10 mouse cellular contexts compared by ENCODE assay signal in genomic region chr14:54583681-54584338, GRCm38 (mm10). TPM values are rescaled to one million over a fixed set of nuclear protein-coding genes. Genes with fewer than 3 reads are reported as not detected.
DNase-seq lines count a peak whose midpoint lies in the region; ATAC-seq and TF ChIP-seq lines count a peak whose summit lies in the region.
"Had no signal": no experiment of that assay in that cellular context is flagged by ENCODE, and none has a peak within 500 bp of the region (broad histone marks: within the 10 kb centered on the region; RNA-seq: fewer than 3 reads in every experiment).

No protein-coding gene starts in this region.

- H3K27me3 ChIP-seq in MEL (ENCODE audit: control insufficient read depth in 1 of 2, insufficient read depth in 2 of 2, low read length in 2 of 2) = no peaks in the 10 kb centered on the region
- no peaks in the 10 kb centered on the region for H3K27me3 ChIP-seq in heart, embryonic 16.5 days (ENCODE audit: control insufficient read depth, insufficient read depth, low read length)
- H3K27me3 ChIP-seq in limb, embryonic 13.5 days = no peaks in the 10 kb centered on the region
- no peaks in the 10 kb centered on the region for H3K27me3 ChIP-seq in midbrain, embryonic 16.5 days (ENCODE audit: control insufficient read depth, insufficient read depth, low read depth, low read length)
- H3K27me3 ChIP-seq: embryonic facial prominence, embryonic 13.5 days; megakaryocyte, embryonic 14.5 days had no signal

- no peak overlapping the region for H3K9ac ChIP-seq in MEL (ENCODE audit: control insufficient read depth, low read depth, low read length, poor library complexity, severe bottlenecking)
- no peak overlapping the region for H3K9ac ChIP-seq in heart, embryonic 16.5 days (ENCODE audit: low read length)
- H3K9ac ChIP-seq in limb, embryonic 13.5 days = no peak overlapping the region
- H3K9ac ChIP-seq in midbrain, embryonic 16.5 days (ENCODE audit: low read depth, low read length) = no peak overlapping the region
- H3K9ac ChIP-seq: embryonic facial prominence, embryonic 13.5 days had no signal

- H3K27ac ChIP-seq in MEL (ENCODE audit: control insufficient read depth, low read depth, low read length) = no peak overlapping the region
- no peak overlapping the region for H3K27ac ChIP-seq in heart, embryonic 16.5 days (ENCODE audit: low read length)
- H3K27ac ChIP-seq in limb, embryonic 13.5 days = no peak overlapping the region
- H3K27ac ChIP-seq in midbrain, embryonic 16.5 days (ENCODE audit: low read length) = no peak overlapping the region
- H3K27ac ChIP-seq: embryonic facial prominence, embryonic 13.5 days had no signal

- TF ChIP-seq RAD21 in MEL (IDR thresholded peaks at IDR 0.05; ENCODE audit: low read depth, low read length) = peak; percentile 64

- no peak overlapping the region for H3K4me3 ChIP-seq in MEL (ENCODE audit: control insufficient read depth in 1 of 2, insufficient read depth in 1 of 2, low read depth in 2 of 2, low read length in 2 of 2)
- H3K4me3 ChIP-seq in heart, embryonic 16.5 days (ENCODE audit: low read length) = no peak overlapping the region
- no peak overlapping the region for H3K4me3 ChIP-seq in limb, embryonic 13.5 days
- H3K4me3 ChIP-seq in midbrain, embryonic 16.5 days (ENCODE audit: low read depth, low read length) = no peak overlapping the region
- H3K4me3 ChIP-seq: embryonic facial prominence, embryonic 13.5 days; megakaryocyte, embryonic 14.5 days had no signal

- TF ChIP-seq EP300 in MEL (IDR thresholded peaks at IDR 0.05; ENCODE audit: low read depth in 1 of 2, low read length in 2 of 2) = no peak

- H3K4me2 ChIP-seq in heart, embryonic 16.5 days (ENCODE audit: low read depth, low read length) = no peak overlapping the region
- no peak overlapping the region for H3K4me2 ChIP-seq in limb, embryonic 13.5 days (replicated peaks)
- H3K4me2 ChIP-seq in midbrain, embryonic 16.5 days (ENCODE audit: low read length) = no peak overlapping the region
- H3K4me2 ChIP-seq: embryonic facial prominence, embryonic 13.5 days had no signal

- ATAC-seq in heart, embryonic 16.5 days (replicated peaks; ENCODE audit: extremely low read depth, insufficient read depth, low FRiP score) = peak; percentile 38; the same call in 1 of the 2 replicates
- ATAC-seq in limb, embryonic 13.5 days (ENCODE audit: low FRiP score, low read depth) = peak; percentile 28; the same call in 1 of the 2 replicates
- ATAC-seq in midbrain, embryonic 16.5 days = peak; percentile 34; the same call in 1 of the 2 replicates

- TF ChIP-seq CTCF in MEL (IDR thresholded peaks at IDR 0.05 in 2 of 3, conservative IDR thresholded peaks at IDR 0.05 in 1 of 3; ENCODE audit: control insufficient read depth in 1 of 3, insufficient read depth in 1 of 3, low read depth in 2 of 3, low read length in 3 of 3, poor library complexity in 1 of 3, severe bottlenecking in 1 of 3) = peak; percentile 47 to 82 (median 76)

- peaks cover under 1% of the 10 kb centered on the region in 2 experiments; a peak in 2 of 4 replicates for H3K4me1 ChIP-seq in MEL (ENCODE audit: control insufficient read depth in 1 of 2, insufficient read depth in 2 of 2, low read length in 2 of 2)
- H3K4me1 ChIP-seq in heart, embryonic 16.5 days (ENCODE audit: control insufficient read depth, insufficient read depth, low read length) = peaks cover 6% of the 10 kb centered on the region
- H3K4me1 ChIP-seq in limb, embryonic 13.5 days = 0 out of 2 replicates have a peak, but pooled peaks cover under 1% of the 10 kb centered on the region
- no peaks in the 10 kb centered on the region for H3K4me1 ChIP-seq in midbrain, embryonic 16.5 days (ENCODE audit: control insufficient read depth, insufficient read depth, low read length)

- H3K9me3 ChIP-seq in MEL (replicated peaks; ENCODE audit: insufficient read depth, low read length) = no peaks in the 10 kb centered on the region
- no peaks in the 10 kb centered on the region for H3K9me3 ChIP-seq in heart, embryonic 16.5 days (replicated peaks; ENCODE audit: control insufficient read depth, low read length)
- no peaks in the 10 kb centered on the region for H3K9me3 ChIP-seq in limb, embryonic 13.5 days
- H3K9me3 ChIP-seq in midbrain, embryonic 16.5 days (replicated peaks; ENCODE audit: control insufficient read depth, low read length, poor library complexity, severe bottlenecking) = no peaks in the 10 kb centered on the region
- H3K9me3 ChIP-seq: embryonic facial prominence, embryonic 13.5 days; megakaryocyte, embryonic 14.5 days had no signal

- TF ChIP-seq POLR2A in MEL (IDR thresholded peaks at IDR 0.05; ENCODE audit: control insufficient read depth in 1 of 2, insufficient read depth in 1 of 2, low read depth in 1 of 2, low read length in 2 of 2, poor library complexity in 1 of 2) = no peak

- no peaks in the 10 kb centered on the region for H3K79me2 ChIP-seq in MEL (ENCODE audit: control insufficient read depth, insufficient read depth, low read length, poor library complexity)

- WGBS in heart, embryonic 16.5 days = 35% methylated on average over 7 of the region's 7 CpGs
- 50% methylated on average over 7 of the region's 7 CpGs for WGBS in limb, embryonic 13.5 days
- 42% methylated on average over 7 of the region's 7 CpGs for WGBS in midbrain, embryonic 16.5 days

- DNase-seq in layer of hippocampus, adult 11-12 months (ENCODE audit: low spot score) = peak; percentile 58
- no peak for DNase-seq in layer of hippocampus, postnatal 36 days
- DNase-seq in MEL (ENCODE audit: low read depth, low spot score) = peak; percentile 75
- peak; percentile 67 for DNase-seq in cerebellum, postnatal 36 days
- DNase-seq in urinary bladder, postnatal 4 days (ENCODE audit: low spot score in 2 of 2) = peak; percentile 48 to 70

- peaks cover 0 to 1% of the 10 kb centered on the region in 2 experiments; a peak in 2 of 4 replicates for H3K36me3 ChIP-seq in MEL (ENCODE audit: control insufficient read depth in 1 of 2, insufficient read depth in 2 of 2, low read length in 2 of 2)
- peaks cover 3% of the 10 kb centered on the region; the same call in 1 of the 2 replicates for H3K36me3 ChIP-seq in heart, embryonic 16.5 days (ENCODE audit: control insufficient read depth, insufficient read depth)
- peaks cover 30% of the 10 kb centered on the region for H3K36me3 ChIP-seq in limb, embryonic 13.5 days
- peaks cover 2% of the 10 kb centered on the region; the same call in 1 of the 2 replicates for H3K36me3 ChIP-seq in midbrain, embryonic 16.5 days (ENCODE audit: control insufficient read depth, insufficient read depth, low read length)

TF ChIP-seq in MEL, 35 proteins besides CTCF, POLR2A, EP300 and RAD21:
- TF ChIP-seq SMC3 (IDR thresholded peaks at IDR 0.05; ENCODE audit: low read depth, low read length) = peak; percentile 75
- TF ChIP-seq GABPA (IDR thresholded peaks at IDR 0.05; ENCODE audit: low read depth, low read length) = no peak
- TF ChIP-seq ZC3H11A (IDR thresholded peaks at IDR 0.05; ENCODE audit: low read depth, low read length) = peak; percentile 49

RNA-seq across cellular contexts. Expression of gene Ajuba, which starts 6.5 kb away (rescaled TPM):
- 1 to 10 TPM in 1 of 2 experiments, under 1 TPM in 1; 0.95 to 1.5 TPM for total RNA-seq in layer of hippocampus, postnatal 36 days (2021)
- 0.07 and 0.08 TPM in 2 replicates for total RNA-seq in MEL (2012; rRNA removed)
- under 1 TPM in 1 of 2 experiments, not detected in 1; 0.08 TPM for polyA plus RNA-seq in MEL (2012; ENCODE audit: insufficient read depth in 1 of 2, insufficient read length in 2 of 2, low read depth in 1 of 2, low replicate concordance in 2 of 2, missing spikeins in 1 of 2)
- polyA plus RNA-seq in heart, embryonic 16.5 days (2015; fragmentation: Nextera tagmentation; extraction: Ambion mirVana) = 24.9 and 25.5 TPM in 2 replicates
- polyA plus RNA-seq in limb, embryonic 13.5 days (2015; fragmentation: Nextera tagmentation; extraction: Ambion mirVana) = 48.8 and 54.4 TPM in 2 replicates
- 4.6 and 5.5 TPM in 2 replicates for polyA plus RNA-seq in midbrain, embryonic 16.5 days (2015; fragmentation: Nextera tagmentation; extraction: Ambion mirVana)

RNA-seq across cellular contexts. Expression of gene 4931414P19Rik, which starts 22.0 kb away (rescaled TPM):
- total RNA-seq in layer of hippocampus, postnatal 36 days (2021) = 1 to 10 TPM; 4.7 to 5.5 TPM
- 1.9 and 2.1 TPM in 2 replicates for total RNA-seq in MEL (2012; rRNA removed)
- polyA plus RNA-seq in MEL (2012; ENCODE audit: insufficient read depth in 1 of 2, insufficient read length in 2 of 2, low read depth in 1 of 2, low replicate concordance in 2 of 2, missing spikeins in 1 of 2) = 1 to 10 TPM in 1 of 2 experiments, not detected in 1; 4.8 TPM
- polyA plus RNA-seq in heart, embryonic 16.5 days (2015; fragmentation: Nextera tagmentation; extraction: Ambion mirVana) = 6.7 and 7.8 TPM in 2 replicates
- 7.6 and 8.0 TPM in 2 replicates for polyA plus RNA-seq in limb, embryonic 13.5 days (2015; fragmentation: Nextera tagmentation; extraction: Ambion mirVana)
- 5.2 and 5.6 TPM in 2 replicates for polyA plus RNA-seq in midbrain, embryonic 16.5 days (2015; fragmentation: Nextera tagmentation; extraction: Ambion mirVana)

RNA-seq across cellular contexts. Expression of gene Haus4, which starts 29.4 kb away (rescaled TPM):
- total RNA-seq in layer of hippocampus, postnatal 36 days (2021) = 1 to 10 TPM; 4.0 to 5.3 TPM
- 39.2 and 47.5 TPM in 2 replicates for total RNA-seq in MEL (2012; rRNA removed)
- polyA plus RNA-seq in MEL (2012; ENCODE audit: insufficient read depth in 1 of 2, insufficient read length in 2 of 2, low read depth in 1 of 2, low replicate concordance in 2 of 2, missing spikeins in 1 of 2) = 10 to 100 TPM in 1 of 2 experiments, not detected in 1; 73.4 TPM
- polyA plus RNA-seq in heart, embryonic 16.5 days (2015; fragmentation: Nextera tagmentation; extraction: Ambion mirVana) = 39.7 and 47.0 TPM in 2 replicates
- 51.0 and 52.3 TPM in 2 replicates for polyA plus RNA-seq in limb, embryonic 13.5 days (2015; fragmentation: Nextera tagmentation; extraction: Ambion mirVana)
- 12.9 and 13.1 TPM in 2 replicates for polyA plus RNA-seq in midbrain, embryonic 16.5 days (2015; fragmentation: Nextera tagmentation; extraction: Ambion mirVana)

RNA-seq across cellular contexts. Expression of gene Psmb5, which starts 34.0 kb away (rescaled TPM):
- 100 to 1,000 TPM; 203 to 230 TPM for total RNA-seq in layer of hippocampus, postnatal 36 days (2021)
- 305 and 327 TPM in 2 replicates for total RNA-seq in MEL (2012; rRNA removed)
- polyA plus RNA-seq in MEL (2012; ENCODE audit: insufficient read depth in 1 of 2, insufficient read length in 2 of 2, low read depth in 1 of 2, low replicate concordance in 2 of 2, missing spikeins in 1 of 2) = 100 to 1,000 TPM; 318 to 546 TPM
- polyA plus RNA-seq in heart, embryonic 16.5 days (2015; fragmentation: Nextera tagmentation; extraction: Ambion mirVana) = 358 and 367 TPM in 2 replicates
- polyA plus RNA-seq in limb, embryonic 13.5 days (2015; fragmentation: Nextera tagmentation; extraction: Ambion mirVana) = 394 and 410 TPM in 2 replicates
- polyA plus RNA-seq in midbrain, embryonic 16.5 days (2015; fragmentation: Nextera tagmentation; extraction: Ambion mirVana) = 412 and 432 TPM in 2 replicates

RNA-seq across cellular contexts. Expression of gene Psmb11, which starts 37.4 kb away (rescaled TPM):
- total RNA-seq in layer of hippocampus, postnatal 36 days (2021) = under 1 TPM; 0.23 to 0.27 TPM
- not detected in 2 replicates for total RNA-seq in MEL (2012; rRNA removed)
- under 1 TPM in 1 of 2 experiments, not detected in 1; 0.06 TPM for polyA plus RNA-seq in MEL (2012; ENCODE audit: insufficient read depth in 1 of 2, insufficient read length in 2 of 2, low read depth in 1 of 2, low replicate concordance in 2 of 2, missing spikeins in 1 of 2)
- 9.5 and 22.3 TPM in 2 replicates for polyA plus RNA-seq in heart, embryonic 16.5 days (2015; fragmentation: Nextera tagmentation; extraction: Ambion mirVana)
- 0.11 TPM in 1 of 2 replicates, not detected in the other for polyA plus RNA-seq in limb, embryonic 13.5 days (2015; fragmentation: Nextera tagmentation; extraction: Ambion mirVana)
- polyA plus RNA-seq in midbrain, embryonic 16.5 days (2015; fragmentation: Nextera tagmentation; extraction: Ambion mirVana) = 0.06 TPM in 1 of 2 replicates, not detected in the other
- polyA plus RNA-seq: embryonic facial prominence, embryonic 13.5 days had no signal

Comparison
In these comparisons a context has a peak if more than half of its experiments do, and no peak if none do; other contexts are left out.
1. DNase-seq: peak in layer of hippocampus, adult 11-12 months (single experiment), MEL (single experiment), cerebellum, postnatal 36 days (2 of 2) and urinary bladder, postnatal 4 days (2 of 2); none in layer of hippocampus, postnatal 36 days (0 of 2).
2. Peak in every context shown above with its lines, with median percentiles within 50 percentile points of each other: ATAC-seq.